Mouse (Mus musculus) liver, embryonic 14.5 days (tissue): ENCODE results near the gene Serpina3a.

Source experiments
- CTCF ChIP-seq: IDR thresholded peaks from 2 replicates; pipeline ENCODE4 v1.5.1; 2016; ENCODE audit warnings: antibody characterized with exemption, low read depth, control low read depth
- EP300 ChIP-seq: IDR thresholded peaks from 2 replicates; pipeline ENCODE4 v1.6.1; 2016; ENCODE audit warnings: antibody characterized with exemption, low read depth

DNA sequence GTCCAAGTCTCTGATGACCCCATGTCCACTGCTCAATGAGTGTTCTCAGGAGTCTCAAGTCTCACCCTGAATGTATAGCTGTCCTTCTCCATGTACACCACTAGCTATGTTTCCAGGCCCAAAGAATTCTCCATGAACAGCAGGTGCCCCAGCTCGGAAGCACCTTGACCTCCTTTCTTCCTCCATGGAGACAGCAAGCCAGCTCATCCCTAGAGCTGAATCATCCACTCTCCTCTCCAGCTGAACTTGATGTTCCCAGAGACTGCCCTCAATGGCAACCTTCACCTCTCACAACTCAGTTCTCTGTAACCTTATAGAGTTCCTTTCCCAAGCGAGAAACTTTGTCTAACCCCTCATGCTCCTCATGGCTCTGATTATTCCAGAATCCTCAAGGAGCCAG, 33.0 kb downstream of the Serpina3a start:
- TF ChIP-seq EP300 (no peak), CTCF (no peak)
